Mouse (Mus musculus) CH12.LX (cell line): ENCODE data around the gene Krr1. TPM values are rescaled to one million over a fixed set of nuclear protein-coding genes. Genes with fewer than 3 reads are reported as not detected.

Experiments
- DNase-seq: peaks from one replicate; pipeline ENCODE4 v3.0.0-alpha.2; 2013; ENCODE audit errors: extremely low read depth
- H3K27ac ChIP-seq: 2 replicates; pipeline ENCODE4 v1.5.1; 2012; ENCODE audit warnings: low read depth, mild to moderate bottlenecking, control low read depth, moderate library complexity; ENCODE audit not compliant: insufficient read depth
- H3K27me3 ChIP-seq: replicated peaks from 2 replicates; pipeline ENCODE3; 2012; ENCODE audit warnings: inconsistent platforms
- H3K36me3 ChIP-seq, 2 experiments: replicated peaks in 1 of 2; 2 replicates each; pipeline versions ENCODE3 to v1.6.1; 2012; ENCODE audit warnings: inconsistent platforms in 1 of 2, low read length in 1 of 2, mild to moderate bottlenecking in 1 of 2, mixed read lengths in 1 of 2, moderate library complexity in 1 of 2; ENCODE audit not compliant: control insufficient read depth in 1 of 2, insufficient read depth in 1 of 2
- H3K4me1 ChIP-seq, 2 experiments: 2 replicates each; pipeline ENCODE4 v1.6.1; 2012; ENCODE audit warnings: inconsistent platforms in 1 of 2, moderate library complexity in 1 of 2; ENCODE audit not compliant: insufficient read depth in 2 of 2, control insufficient read depth in 1 of 2
- H3K4me2 ChIP-seq: 2 replicates; pipeline ENCODE4 v1.6.1; 2012; ENCODE audit warnings: low read depth, mild to moderate bottlenecking, control low read depth; ENCODE audit not compliant: poor library complexity, insufficient read depth, severe bottlenecking
- H3K4me3 ChIP-seq, 3 experiments: fragments of 150-350 bp in 1 of 3; sonication (generic) in 1 of 3; replicated peaks in 1 of 3; 2 replicates each; pipeline versions ENCODE3 to v1.5.1; 2011 to 2012; ENCODE audit warnings: low read depth in 2 of 3, low read length in 2 of 3, mild to moderate bottlenecking in 2 of 3, moderate library complexity in 2 of 3, control low read depth in 1 of 3, improper control_type of control experiment in 1 of 3, inconsistent platforms in 1 of 3, mixed read lengths in 1 of 3; ENCODE audit not compliant: poor library complexity in 1 of 3
- H3K79me2 ChIP-seq: replicated peaks from 2 replicates; pipeline ENCODE4 v1.6.1; 2012; ENCODE audit warnings: mild to moderate bottlenecking, moderate library complexity; ENCODE audit not compliant: control insufficient read depth, poor library complexity, insufficient read depth, severe bottlenecking; ENCODE audit errors: extremely low read depth
- H3K9ac ChIP-seq: 2 replicates; pipeline ENCODE4 v1.6.1; 2012; ENCODE audit warnings: low read depth, mild to moderate bottlenecking, control low read depth, moderate library complexity; ENCODE audit not compliant: insufficient read depth
- H3K9me3 ChIP-seq: replicated peaks from 2 replicates; pipeline ENCODE3; 2012; ENCODE audit warnings: low read length, inconsistent platforms, mixed read lengths
- CHD1 ChIP-seq: IDR thresholded peaks from 2 replicates; pipeline ENCODE4 v1.6.1; 2012; ENCODE audit warnings: low read depth, low read length, improper control_type of control experiment, inconsistent platforms
- CTCF ChIP-seq, 2 experiments: IDR thresholded peaks in 1 of 2; conservative IDR thresholded peaks in 1 of 2; 2 replicates each; pipeline ENCODE4 v1.5.1; 2011 to 2012; ENCODE audit warnings: low read depth in 2 of 2, low read length in 2 of 2, improper control_type of control experiment in 1 of 2, inconsistent platforms in 1 of 2, mild to moderate bottlenecking in 1 of 2, moderate library complexity in 1 of 2
- E2F4 ChIP-seq: IDR thresholded peaks from 2 replicates; pipeline ENCODE4 v1.6.1; 2011; ENCODE audit warnings: low read depth, low read length, improper control_type of control experiment; ENCODE audit not compliant: insufficient replicate concordance
- ELF1 ChIP-seq: IDR thresholded peaks from 2 replicates; pipeline ENCODE4 v1.6.1; 2014; ENCODE audit warnings: low read depth, mild to moderate bottlenecking, inconsistent platforms, low read length, improper control_type of control experiment
- EP300 ChIP-seq: IDR thresholded peaks from 2 replicates; pipeline ENCODE4 v1.6.1; 2011; ENCODE audit warnings: low read length, improper control_type of control experiment
- GABPA ChIP-seq: IDR thresholded peaks from 2 replicates; pipeline ENCODE4 v1.6.1; 2012; ENCODE audit warnings: low read depth, low read length, improper control_type of control experiment, inconsistent platforms; ENCODE audit not compliant: insufficient replicate concordance
- HCFC1 ChIP-seq: IDR thresholded peaks from 2 replicates; pipeline ENCODE4 v1.6.1; 2012; ENCODE audit warnings: low read depth, mild to moderate bottlenecking, inconsistent platforms, low read length, improper control_type of control experiment
- IRF4 ChIP-seq: IDR thresholded peaks from 2 replicates; pipeline ENCODE4 v1.6.1; 2014; ENCODE audit warnings: low read depth, mild to moderate bottlenecking, inconsistent platforms, low read length, improper control_type of control experiment
- JUN ChIP-seq: IDR thresholded peaks from 2 replicates; pipeline ENCODE4 v1.6.1; 2011; ENCODE audit warnings: low read depth, mild to moderate bottlenecking, low read length, improper control_type of control experiment, moderate library complexity; ENCODE audit not compliant: insufficient read depth
- JUND ChIP-seq: conservative IDR thresholded peaks from 2 replicates; pipeline ENCODE4 v1.6.1; 2011; ENCODE audit warnings: low read depth, low read length, improper control_type of control experiment
- MAFK ChIP-seq: IDR thresholded peaks from 2 replicates; pipeline ENCODE4 v1.6.1; 2011; ENCODE audit warnings: low read length, improper control_type of control experiment; ENCODE audit not compliant: insufficient replicate concordance
- MAX ChIP-seq: IDR thresholded peaks from 2 replicates; pipeline ENCODE4 v1.6.1; 2011; ENCODE audit warnings: low read length, improper control_type of control experiment
- MEF2A ChIP-seq: IDR thresholded peaks from 2 replicates; pipeline ENCODE4 v1.6.1; 2014; ENCODE audit warnings: low read depth, mild to moderate bottlenecking, inconsistent platforms, low read length, improper control_type of control experiment, borderline replicate concordance
- MXI1 ChIP-seq: IDR thresholded peaks from 2 replicates; pipeline ENCODE4 v1.6.1; 2011; ENCODE audit warnings: mild to moderate bottlenecking, low read depth, low read length, improper control_type of control experiment
- NRF1 ChIP-seq: IDR thresholded peaks from 2 replicates; pipeline ENCODE4 v1.6.1; 2014; ENCODE audit warnings: low read depth, mild to moderate bottlenecking, inconsistent platforms, low read length, improper control_type of control experiment, moderate library complexity
- PAX5 ChIP-seq: IDR thresholded peaks from 2 replicates; pipeline ENCODE4 v1.6.1; 2012; ENCODE audit warnings: low read length, inconsistent platforms, mixed read lengths
- POLR2A ChIP-seq: IDR thresholded peaks from 2 replicates; pipeline ENCODE4 v1.6.1; 2011; ENCODE audit warnings: low read depth, mild to moderate bottlenecking, improper control_type of control experiment, low read length
- POLR2AphosphoS2 ChIP-seq: IDR thresholded peaks from 2 replicates; pipeline ENCODE4 v1.6.1; 2011; ENCODE audit warnings: low read depth, low read length, improper control_type of control experiment
- RAD21 ChIP-seq: IDR thresholded peaks from 2 replicates; pipeline ENCODE4 v1.6.1; 2011; ENCODE audit warnings: low read depth, mild to moderate bottlenecking, low read length, improper control_type of control experiment, moderate library complexity
- RCOR1 ChIP-seq: conservative IDR thresholded peaks from 2 replicates; pipeline ENCODE4 v1.6.1; 2012; ENCODE audit warnings: low read depth, mild to moderate bottlenecking, inconsistent platforms, low read length, improper control_type of control experiment
- SIN3A ChIP-seq: IDR thresholded peaks from 2 replicates; pipeline ENCODE4 v1.6.1; 2012; ENCODE audit warnings: low read length, improper control_type of control experiment, inconsistent platforms
- TCF12 ChIP-seq: IDR thresholded peaks from 2 replicates; pipeline ENCODE4 v1.6.1; 2014; ENCODE audit warnings: low read depth, mild to moderate bottlenecking, inconsistent platforms, low read length, improper control_type of control experiment
- UBTF ChIP-seq: IDR thresholded peaks from 2 replicates; pipeline ENCODE4 v1.6.1; 2012; ENCODE audit warnings: low read depth, mild to moderate bottlenecking, inconsistent platforms, low read length, improper control_type of control experiment, moderate library complexity
- ZC3H11A ChIP-seq: IDR thresholded peaks from 2 replicates; pipeline ENCODE4 v1.6.1; 2012; ENCODE audit warnings: low read depth, mild to moderate bottlenecking, inconsistent platforms, low read length, improper control_type of control experiment
- ZKSCAN1 ChIP-seq: IDR thresholded peaks from 2 replicates; pipeline ENCODE4 v1.6.1; 2012; ENCODE audit warnings: low read depth, inconsistent platforms, low read length, improper control_type of control experiment, borderline replicate concordance
- ZMIZ1 ChIP-seq: IDR thresholded peaks from 2 replicates; pipeline ENCODE4 v1.6.1; 2012; ENCODE audit warnings: low read depth, mild to moderate bottlenecking, inconsistent platforms, low read length, improper control_type of control experiment
- ZNF384 ChIP-seq: IDR thresholded peaks from 2 replicates; pipeline ENCODE4 v1.6.1; 2012; ENCODE audit warnings: low read depth, low read length, improper control_type of control experiment, inconsistent platforms
- dilution Hi-C: fragments of 300-500 bp; cut with MboI; formaldehyde crosslinking; loops from 2 replicates; pipeline ENCODE4 v1.14.3; 2020; ENCODE audit warnings: low sequenced_read_pairs; ENCODE audit not compliant: extremely low pct_unique_long_range_greater_than_20kb, extremely low pct_ligation_motif_present
- in situ Hi-C: fragments of 300-500 bp; cut with MboI; formaldehyde crosslinking; loops from 3 replicates; pipeline ENCODE4 v1.14.3; 2019; ENCODE audit warnings: low sequenced_read_pairs, low pct_ligation_motif_present, low pct_unique_long_range_greater_than_20kb, mixed read lengths
- polyA plus RNA-seq: library from polyadenylated mRNA; unstranded; fragments of >175 nt; gene quantifications from 2 replicates; pipeline ENCODE4 v1.2.1, GENCODE M21; 2012; ENCODE audit warnings: low read depth; ENCODE audit not compliant: insufficient read length
- total RNA-seq, 2 experiments: library from RNA; depleted of rRNA; stranded (reverse); fragments of 300-350 nt in 1 of 2; fragments of >200 nt in 1 of 2; gene quantifications; 2 replicates each; pipeline ENCODE4 v1.2.3; 2012 to 2014

Gene Krr1
- total and polyA plus RNA-seq, 3 experiments: 56.9 to 108 (median 58.7) TPM

DNA sequence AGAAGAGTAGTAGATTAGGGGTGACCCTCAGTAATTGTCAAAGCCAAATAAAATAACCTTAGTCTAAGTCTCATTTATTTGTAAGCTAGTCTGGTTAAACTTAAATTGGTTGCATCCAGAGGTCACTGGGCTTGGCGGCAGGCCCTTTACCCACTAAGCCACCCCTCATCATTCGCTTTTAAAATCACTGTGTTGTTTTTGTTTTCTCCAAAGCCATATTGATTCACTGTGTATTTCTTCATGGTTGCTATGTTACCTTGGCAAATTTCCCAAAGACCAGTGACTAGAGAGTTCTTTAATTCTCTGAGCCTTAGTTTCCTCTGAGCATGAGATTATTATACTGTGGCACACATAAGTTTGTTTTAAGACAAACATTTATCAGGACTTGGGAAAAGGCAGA lies 37.3 kb upstream of the Krr1 start:
- Histone ChIP-seq H3K27me3 (no peaks in the 10 kb centered on the region), H3K9ac (no peak overlapping the region), H3K4me3 (no peak overlapping the region), H3K36me3 (no peaks in the 10 kb centered on the region), H3K79me2 (no peaks in the 10 kb centered on the region), H3K27ac (no peak overlapping the region), H3K4me1 (0 out of 4 replicates have a peak, but pooled peaks cover 0 to 2% of the 10 kb centered on the region in 2 experiments), H3K9me3 (no peaks in the 10 kb centered on the region), H3K4me2 (no peak overlapping the region)
- in situ Hi-C loops: loop anchor here (25.0 kb wide), 1 partner anchor 623 kb away; no protein-coding TSS in a partner anchor
- no peak for DNase-seq
- TF ChIP-seq GABPA (no peak), ZC3H11A (no peak), JUND (no peak), CHD1 (no peak), POLR2AphosphoS2 (no peak), NRF1 (no peak), HCFC1 (no peak), UBTF (no peak), MXI1 (no peak), IRF4 (no peak), SIN3A (no peak), ELF1 (no peak), ZNF384 (no peak), MAFK (no peak), ZMIZ1 (no peak), RAD21 (no peak), E2F4 (no peak), RCOR1 (no peak), ZKSCAN1 (no peak)
- dilution Hi-C loops: no loop called here

DNA sequence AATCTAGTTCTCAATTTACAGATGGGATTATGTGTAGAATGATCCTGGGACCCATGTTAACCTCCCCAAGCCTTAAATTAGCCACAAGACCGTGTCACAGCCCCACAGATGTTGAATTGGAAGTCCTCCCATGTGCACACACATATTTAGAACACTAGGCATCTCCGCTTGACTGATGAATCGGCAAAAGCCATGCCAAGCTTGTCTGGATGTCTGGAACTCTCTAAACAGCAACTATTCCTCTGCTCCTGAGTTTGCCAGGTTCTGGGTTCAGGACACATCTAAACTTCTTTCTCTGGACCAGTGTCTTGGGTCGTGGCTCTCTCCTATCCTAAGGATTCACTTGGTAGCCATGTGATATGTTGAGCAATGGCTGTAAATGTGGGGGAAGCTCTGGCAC lies 36.4 kb upstream of the Krr1 start:
- Histone ChIP-seq H3K4me3 (no peak overlapping the region), H3K27ac (no peak overlapping the region), H3K4me1 (0 out of 4 replicates have a peak, but pooled peaks cover 0 to 2% of the 10 kb centered on the region in 2 experiments), H3K4me2 (no peak overlapping the region), H3K9me3 (no peaks in the 10 kb centered on the region), H3K9ac (no peak overlapping the region), H3K27me3 (no peaks in the 10 kb centered on the region), H3K79me2 (no peaks in the 10 kb centered on the region), H3K36me3 (no peaks in the 10 kb centered on the region)
- dilution Hi-C loops: no loop called here
- in situ Hi-C loops: loop anchor here (25.0 kb wide), 1 partner anchor 624 kb away; no protein-coding TSS in a partner anchor
- no peak for DNase-seq
- TF ChIP-seq E2F4 (no peak), PAX5 (no peak), ELF1 (no peak), TCF12 (no peak), MAX (no peak), CTCF (conservative IDR thresholded peaks at IDR 0.05 in 1 of 2, IDR thresholded peaks at IDR 0.05 in 1 of 2; ENCODE audit: low read depth in 2 of 2, low read length in 2 of 2) (no peak), ZNF384 (no peak), MXI1 (no peak), EP300 (no peak), POLR2A (no peak), MEF2A (no peak), GABPA (no peak), ZKSCAN1 (no peak), NRF1 (no peak), JUN (no peak), POLR2AphosphoS2 (no peak), SIN3A (no peak), ZMIZ1 (no peak)
